Mouse (Mus musculus) heart, embryonic 10.5 days (tissue): ENCODE data around the gene Fgd3. TPM values are rescaled to one million over a fixed set of nuclear protein-coding genes. Genes with fewer than 3 reads are reported as not detected.

Experiments used
- DNase-seq: peaks from one replicate; pipeline ENCODE4 v3.0.0-alpha.2; 2017; ENCODE audit warnings: low spot score
- H3K27ac ChIP-seq: fragments of 300-500 bp; sonication (generic); 2 replicates; pipeline ENCODE4 v1.5.1; 2016; ENCODE audit warnings: mild to moderate bottlenecking
- H3K27me3 ChIP-seq: fragments of 300-500 bp; sonication (generic); 2 replicates; pipeline ENCODE4 v1.6.1; 2016; ENCODE audit warnings: mild to moderate bottlenecking; ENCODE audit not compliant: poor library complexity, insufficient read depth, severe bottlenecking
- H3K36me3 ChIP-seq: fragments of 300-500 bp; sonication (generic); 2 replicates; pipeline ENCODE4 v1.6.1; 2016; ENCODE audit warnings: mild to moderate bottlenecking, moderate library complexity
- H3K4me1 ChIP-seq: fragments of 300-500 bp; sonication (generic); 2 replicates; pipeline ENCODE4 v1.6.1; 2016; ENCODE audit warnings: mild to moderate bottlenecking
- H3K4me3 ChIP-seq: fragments of 300-500 bp; sonication (generic); 2 replicates; pipeline ENCODE4 v1.5.1; 2016; ENCODE audit warnings: mild to moderate bottlenecking, moderate library complexity
- H3K9me3 ChIP-seq: fragments of 300-500 bp; sonication (generic); 2 replicates; pipeline ENCODE4 v1.6.1; 2016; ENCODE audit warnings: mild to moderate bottlenecking, moderate library complexity
- WGBS: fragments of 180-500 bp; shearing (Covaris S2); methylation state at CpG from one replicate; pipeline ENCODE4 v1.1.7; 2016; 5-methylcytosine and 5-hydroxymethylcytosine counted together
- polyA plus RNA-seq: library from polyadenylated mRNA; unstranded; fragments of >200 nt; fragmentation: Nextera tagmentation; extraction: Ambion mirVana; gene quantifications from 2 replicates; pipeline ENCODE4 v1.2.1, GENCODE M21; 2016

The Fgd3 gene
- 0.26 and 0.45 TPM in 2 replicates for polyA plus RNA-seq

DNA sequence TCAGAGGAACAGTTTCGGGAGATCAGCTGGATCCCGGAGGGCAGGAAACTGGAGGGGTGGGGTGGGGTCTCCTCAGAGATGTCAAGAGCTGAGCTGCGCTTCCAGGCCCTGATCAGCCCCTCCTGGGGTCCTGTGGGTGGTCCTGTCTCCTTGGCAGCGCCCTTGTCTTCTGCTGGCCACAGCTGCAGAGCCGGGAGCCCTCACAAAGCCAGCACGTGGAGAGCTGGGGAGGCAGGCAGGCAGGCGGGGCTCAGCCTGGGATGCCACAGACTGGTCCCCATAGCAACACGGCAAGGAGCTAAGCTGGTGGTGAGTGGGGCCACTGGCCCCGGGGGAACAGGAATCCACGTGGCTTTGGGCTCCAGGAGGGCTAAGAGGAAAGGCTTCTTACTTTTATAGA, at the start of gene Fgd3:
Fgd3 (minus strand) TSS at position 272 of the 400 bp plus-strand sequence.
- Histone ChIP-seq H3K9me3 (no peaks in the 10 kb centered on the region), H3K36me3 (no peaks in the 10 kb centered on the region), H3K4me1 (peaks cover 11% of the 10 kb centered on the region), H3K27me3 (no peaks in the 10 kb centered on the region), H3K4me3 (peak within 1 kb of the TSS; percentile 46), H3K27ac (peak within 1 kb of the TSS; percentile 74)
- peak; percentile 83 for DNase-seq
- 7% methylated on average over 10 of the region's 10 CpGs for WGBS

DNA sequence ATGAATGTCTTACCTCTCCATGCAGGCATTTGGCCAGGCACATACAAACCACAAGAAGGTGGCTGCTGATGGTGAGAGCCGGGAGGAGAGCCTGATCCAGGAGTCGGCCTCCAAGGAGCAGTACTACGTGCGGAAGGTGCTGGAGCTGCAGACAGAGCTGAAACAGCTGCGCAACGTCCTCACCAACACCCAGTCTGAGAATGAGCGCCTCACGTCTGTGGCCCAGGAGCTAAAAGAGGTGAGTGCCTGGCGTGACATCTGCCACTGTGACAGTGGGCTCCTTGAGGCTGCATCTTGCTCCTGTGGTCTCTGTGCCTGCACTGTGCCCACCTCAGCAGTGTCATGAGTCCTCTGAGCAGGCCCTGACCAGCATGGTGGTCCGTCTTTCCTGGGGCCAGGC, 49.3 kb upstream of the Fgd3 start:
- H3K36me3 ChIP-seq, result peaks cover 24% of the 10 kb centered on the region
- H3K4me1 ChIP-seq, result peaks cover 73% of the 10 kb centered on the region
- WGBS, result 88% methylated on average over 10 of the region's 10 CpGs
- H3K27me3 ChIP-seq, result no peaks in the 10 kb centered on the region
- H3K9me3 ChIP-seq, result no peaks in the 10 kb centered on the region
- DNase-seq, result no peak
- H3K4me3 ChIP-seq, result no peak overlapping the region
- no peak overlapping the region for H3K27ac ChIP-seq

DNA sequence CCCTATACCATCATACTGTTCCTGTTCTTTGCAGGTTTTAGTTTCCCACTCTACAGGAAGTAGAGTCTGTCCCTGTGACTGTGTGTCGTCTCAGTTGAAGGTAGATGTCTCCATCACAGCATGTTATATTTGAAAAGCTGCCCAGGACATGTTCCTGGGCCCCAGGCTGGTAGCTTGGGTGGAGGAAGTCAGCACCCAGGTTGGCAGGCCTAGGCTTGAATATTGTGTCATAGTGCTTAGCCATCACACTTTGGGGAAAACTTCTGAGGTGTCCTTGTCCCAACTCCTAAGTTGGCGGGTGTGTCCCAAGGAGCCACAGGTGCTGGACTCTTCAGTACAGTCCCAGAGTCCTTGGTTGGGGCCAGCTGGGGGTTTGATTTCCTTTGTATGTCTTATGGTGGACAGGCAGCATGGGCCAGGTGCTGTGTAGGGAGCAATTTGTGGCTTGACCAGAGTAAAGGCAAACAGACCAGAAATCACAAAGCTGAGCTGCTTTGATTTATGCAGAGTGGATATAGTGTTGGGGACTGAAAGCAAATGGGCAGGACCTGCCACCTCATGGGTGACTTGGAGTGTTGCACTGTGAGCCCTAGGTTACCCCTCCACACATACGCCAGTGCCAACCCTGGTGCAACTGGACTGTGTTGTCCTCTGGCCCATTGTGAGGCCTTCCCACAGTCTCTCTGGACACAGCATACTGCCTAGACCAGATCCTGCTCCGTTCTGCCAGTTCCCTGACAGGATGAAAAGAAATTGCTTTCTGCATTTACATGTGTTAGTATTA, 47.7 kb upstream of the Fgd3 start:
- H3K4me3 ChIP-seq, result no peak overlapping the region
- H3K27ac ChIP-seq, result peak overlapping the region; percentile 31; the same call in 1 of the 2 replicates
- H3K36me3 ChIP-seq, result peaks cover 19% of the 10 kb centered on the region
- peaks cover 83% of the 10 kb centered on the region for H3K4me1 ChIP-seq
- 79% methylated on average over 4 of the region's 4 CpGs for WGBS
- DNase-seq, result no peak
- H3K9me3 ChIP-seq, result no peaks in the 10 kb centered on the region
- no peaks in the 10 kb centered on the region for H3K27me3 ChIP-seq

DNA sequence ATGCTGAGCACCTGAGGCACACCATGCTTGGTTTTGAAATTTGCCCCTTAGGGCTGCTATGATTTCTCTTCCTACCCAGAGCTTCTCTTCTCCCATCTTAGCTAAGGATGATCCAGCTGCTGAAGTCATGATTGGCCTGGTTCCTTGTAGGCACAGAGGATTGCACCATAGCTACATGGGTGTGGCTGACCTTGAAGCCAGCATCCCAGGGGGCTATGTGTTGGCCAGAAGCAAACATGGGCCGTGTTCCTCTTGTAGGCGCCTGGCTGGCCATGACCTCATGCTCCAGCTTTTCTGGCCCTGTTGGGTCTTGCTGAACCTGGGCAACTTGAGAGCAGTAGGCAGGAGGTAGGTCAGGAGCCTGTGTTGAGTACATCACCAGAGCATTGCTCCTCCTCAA, 44.6 kb upstream of the Fgd3 start:
- no peaks in the 10 kb centered on the region for H3K27me3 ChIP-seq
- peaks cover 9% of the 10 kb centered on the region for H3K36me3 ChIP-seq
- DNase-seq, result no peak
- peaks cover 82% of the 10 kb centered on the region for H3K4me1 ChIP-seq
- peak overlapping the region; percentile 29; the same call in 1 of the 2 replicates for H3K27ac ChIP-seq
- no peak overlapping the region for H3K4me3 ChIP-seq
- 73% methylated on average over 2 of the region's 2 CpGs for WGBS
- H3K9me3 ChIP-seq, result no peaks in the 10 kb centered on the region

DNA sequence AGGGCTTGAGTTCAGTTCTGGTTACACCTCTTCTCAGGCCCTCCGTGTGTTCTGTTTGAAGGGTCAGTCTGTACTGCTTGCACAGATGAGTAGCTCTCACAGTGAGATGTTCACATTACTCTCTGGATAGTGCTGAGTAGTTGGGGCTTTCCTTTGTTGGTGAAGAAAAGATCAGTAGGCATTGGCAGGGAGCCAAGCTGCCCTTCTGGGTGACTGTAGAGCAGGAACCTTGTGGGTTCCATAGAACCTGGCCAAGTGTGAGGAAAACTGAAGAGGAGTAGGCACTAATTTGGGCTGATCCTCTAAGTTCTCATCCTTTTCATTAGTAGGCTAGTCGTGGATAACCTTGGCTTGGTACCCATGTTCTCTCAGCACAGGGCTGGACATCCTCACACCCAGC, 42.7 kb upstream of the Fgd3 start:
- H3K36me3 ChIP-seq, result peaks cover 7% of the 10 kb centered on the region; the same call in 1 of the 2 replicates
- H3K27me3 ChIP-seq, result no peaks in the 10 kb centered on the region
- 82% methylated on average over 2 of the region's 2 CpGs for WGBS
- H3K4me3 ChIP-seq, result no peak overlapping the region
- H3K27ac ChIP-seq, result peak overlapping the region; percentile 83
- no peak for DNase-seq
- no peaks in the 10 kb centered on the region for H3K9me3 ChIP-seq
- H3K4me1 ChIP-seq, result peaks cover 77% of the 10 kb centered on the region

DNA sequence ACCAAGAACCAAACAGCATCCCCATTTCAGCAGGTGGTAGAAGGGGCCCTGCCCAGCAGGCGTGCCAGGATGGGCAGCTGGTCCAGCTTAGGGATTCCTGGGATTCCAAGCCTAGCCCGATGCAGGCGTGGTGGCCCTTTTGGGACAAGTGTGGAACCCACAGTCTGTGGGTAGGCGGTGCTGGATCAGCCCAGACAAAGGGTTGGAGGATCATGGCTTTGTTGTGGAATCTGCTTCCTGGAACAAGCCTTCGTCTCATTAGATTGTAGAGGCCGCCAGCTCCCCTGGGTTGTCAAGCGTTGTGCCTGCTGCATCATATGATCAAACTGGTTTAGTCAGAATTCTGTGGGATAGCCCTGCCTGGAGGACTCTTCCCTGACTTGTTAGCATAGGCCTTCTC, 42.3 kb upstream of the Fgd3 start:
- DNase-seq, result no peak
- peak overlapping the region; percentile 83 for H3K27ac ChIP-seq
- H3K9me3 ChIP-seq, result no peaks in the 10 kb centered on the region
- H3K36me3 ChIP-seq, result peaks cover 11% of the 10 kb centered on the region; the same call in 1 of the 2 replicates
- peaks cover 73% of the 10 kb centered on the region for H3K4me1 ChIP-seq
- no peaks in the 10 kb centered on the region for H3K27me3 ChIP-seq
- no peak overlapping the region for H3K4me3 ChIP-seq
- WGBS, result 75% methylated on average over 7 of the region's 7 CpGs

DNA sequence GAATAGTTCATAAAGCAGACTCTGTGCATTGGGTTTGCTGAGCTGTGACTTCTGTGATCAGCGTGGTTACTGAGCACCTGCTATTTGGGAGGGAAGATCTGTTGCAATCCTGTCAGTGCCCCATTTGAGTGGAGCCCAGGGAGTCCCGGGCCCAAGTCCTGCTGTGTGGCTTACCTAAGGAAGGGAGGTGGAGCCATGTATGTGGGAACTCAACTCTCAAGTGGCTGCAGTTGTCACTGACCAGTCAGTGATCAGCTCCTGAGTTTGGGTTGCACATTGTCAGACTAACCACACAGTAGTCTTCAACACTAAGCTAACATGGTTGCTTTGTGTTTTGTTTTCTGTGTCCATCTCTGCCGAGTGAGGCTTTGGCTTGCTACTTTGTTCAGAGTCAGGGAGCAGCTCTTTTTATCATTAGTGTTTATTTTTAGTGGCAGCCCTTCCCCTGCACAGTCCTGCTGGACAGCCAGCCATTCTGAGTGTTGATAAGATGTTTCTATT, 40.8 kb upstream of the Fgd3 start:
- H3K27ac ChIP-seq, result peak overlapping the region; percentile 70; the same call in 1 of the 2 replicates
- peaks cover 60% of the 10 kb centered on the region for H3K4me1 ChIP-seq

DNA sequence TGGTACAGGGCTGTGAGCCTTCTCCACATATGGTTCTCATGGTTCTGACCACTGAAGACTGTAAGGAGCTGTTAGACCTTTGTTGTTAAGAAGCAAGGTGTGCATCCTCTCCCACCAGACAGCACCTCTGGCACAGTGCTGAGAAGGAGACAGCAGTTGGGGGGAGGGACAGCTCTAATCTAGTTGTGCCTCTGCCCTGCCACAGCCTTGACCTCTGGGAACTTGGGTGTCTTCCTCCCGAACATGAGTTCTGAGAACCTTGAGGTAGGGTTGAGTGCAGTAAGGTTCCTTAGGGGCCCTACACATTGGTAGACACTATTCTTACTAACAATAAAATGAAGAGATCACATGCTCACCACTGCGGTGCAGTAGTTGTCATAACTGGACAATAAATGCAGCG, 38.1 kb upstream of the Fgd3 start:
- DNase-seq, result no peak
- Histone ChIP-seq H3K4me1 (peaks cover 59% of the 10 kb centered on the region), H3K27me3 (no peaks in the 10 kb centered on the region), H3K9me3 (no peaks in the 10 kb centered on the region), H3K4me3 (no peak overlapping the region), H3K27ac (peak overlapping the region; percentile 22; the same call in 1 of the 2 replicates), H3K36me3 (peaks cover 14% of the 10 kb centered on the region; the same call in 1 of the 2 replicates)
- WGBS, result 90% methylated on average over 3 of the region's 3 CpGs

More for the DNA sequence above, 40.8 kb upstream of the Fgd3 start:
- Histone ChIP-seq H3K27me3 (no peaks in the 10 kb centered on the region), H3K9me3 (no peaks in the 10 kb centered on the region), H3K4me3 (peak overlapping the region; percentile 32), H3K36me3 (peaks cover 14% of the 10 kb centered on the region; the same call in 1 of the 2 replicates)
- no peak for DNase-seq
- 18% methylated on average over 3 of the region's 3 CpGs for WGBS

DNA sequence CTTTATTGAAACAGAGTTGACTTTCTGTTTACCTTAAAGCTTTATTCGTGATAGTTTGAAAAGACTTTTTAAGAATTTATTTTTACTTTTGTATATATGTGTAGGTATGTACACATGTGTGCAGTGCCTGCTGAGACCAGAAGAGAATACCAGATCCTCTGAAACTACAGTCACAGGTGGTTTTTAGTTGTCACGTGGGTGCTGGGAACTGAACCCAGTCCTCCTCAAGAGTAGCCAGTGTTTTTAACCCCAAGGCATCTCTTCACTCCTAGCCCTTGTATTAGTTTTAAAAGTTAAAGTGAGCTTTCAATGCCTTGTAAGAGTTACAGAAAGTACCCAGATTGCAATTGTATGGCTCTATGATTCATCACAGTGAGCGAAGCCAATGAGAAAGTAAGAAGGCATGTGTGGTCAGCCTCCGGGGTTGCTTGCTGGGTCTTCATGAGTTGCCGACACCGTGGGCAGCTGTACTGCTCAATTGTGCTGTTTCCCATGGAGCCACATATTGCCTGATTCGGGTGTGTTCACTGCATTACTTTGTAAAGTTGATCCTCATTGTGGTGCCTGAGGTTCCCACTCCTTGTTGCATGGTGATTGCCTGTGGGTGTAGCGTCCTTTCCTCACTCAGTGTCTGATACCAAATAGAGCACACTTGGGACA, 37.4 kb upstream of the Fgd3 start:
- Histone ChIP-seq H3K4me1 (peaks cover 59% of the 10 kb centered on the region), H3K4me3 (no peak overlapping the region), H3K27me3 (no peaks in the 10 kb centered on the region), H3K27ac (0 out of 2 replicates have a peak overlapping the region, but pooled peaks have one; percentile 22), H3K9me3 (no peaks in the 10 kb centered on the region), H3K36me3 (peaks cover 14% of the 10 kb centered on the region; the same call in 1 of the 2 replicates)
- 91% methylated on average over 8 of the region's 8 CpGs for WGBS
- DNase-seq, result no peak

DNA sequence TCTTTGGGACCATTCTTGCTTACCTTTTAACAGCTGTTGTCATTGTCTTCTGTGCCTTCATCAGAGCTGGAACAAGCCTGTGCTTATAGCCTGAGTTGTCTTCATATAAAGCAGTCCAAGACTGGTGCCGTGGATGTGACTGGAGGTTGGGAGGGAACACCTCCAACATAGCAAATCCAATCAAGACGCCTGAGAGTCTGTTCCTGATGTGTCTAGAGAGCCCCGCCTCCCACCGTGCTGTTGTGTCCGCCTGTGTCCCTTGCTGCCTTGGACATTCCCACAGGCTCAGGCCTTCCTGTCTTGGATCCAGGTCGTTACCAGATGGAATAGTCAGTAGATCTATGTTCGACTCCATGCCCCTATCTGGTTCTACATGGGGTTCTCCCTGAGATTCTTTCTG, 36.0 kb upstream of the Fgd3 start:
- Histone ChIP-seq H3K36me3 (peaks cover 14% of the 10 kb centered on the region; the same call in 1 of the 2 replicates), H3K27me3 (no peaks in the 10 kb centered on the region), H3K4me3 (no peak overlapping the region), H3K4me1 (peaks cover 61% of the 10 kb centered on the region), H3K27ac (no peak overlapping the region), H3K9me3 (no peaks in the 10 kb centered on the region)
- DNase-seq, result no peak
- WGBS, result 85% methylated on average over 7 of the region's 7 CpGs

DNA sequence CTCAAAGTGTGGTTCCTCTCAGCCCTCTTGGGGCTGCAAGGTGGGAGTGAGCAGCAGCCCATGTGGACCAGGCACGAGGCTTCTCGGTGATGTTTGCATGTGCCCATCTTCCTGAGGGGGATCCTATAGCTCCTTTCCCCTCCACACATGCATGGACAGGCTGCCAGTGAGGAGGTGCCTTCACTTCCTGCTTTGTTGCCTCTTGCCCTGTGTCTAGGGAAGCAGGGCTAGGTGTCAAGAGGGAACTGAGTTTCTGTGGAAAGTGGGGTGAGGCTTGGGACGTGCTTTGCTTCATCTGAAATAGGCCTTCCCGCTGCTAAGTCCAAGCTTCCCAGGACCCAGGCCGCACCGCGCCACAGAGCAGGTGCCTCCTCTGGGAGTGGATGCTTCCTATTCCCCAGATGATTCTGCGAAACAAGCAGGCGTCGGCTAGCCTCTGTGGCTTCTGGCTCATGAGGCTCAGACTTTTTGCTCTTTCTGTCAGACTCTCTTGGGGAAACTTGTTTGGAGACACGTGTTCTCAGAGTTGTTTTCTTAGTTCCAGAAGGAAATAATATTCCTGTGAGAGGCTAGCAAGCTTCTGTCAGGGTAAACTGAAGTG, 35.5 kb upstream of the Fgd3 start:
- H3K27me3 ChIP-seq, result no peaks in the 10 kb centered on the region
- H3K27ac ChIP-seq, result peak overlapping the region; percentile 24; the same call in 1 of the 2 replicates
- H3K36me3 ChIP-seq, result peaks cover 14% of the 10 kb centered on the region; the same call in 1 of the 2 replicates
- no peak for DNase-seq
- peaks cover 57% of the 10 kb centered on the region for H3K4me1 ChIP-seq
- no peak overlapping the region for H3K4me3 ChIP-seq
- H3K9me3 ChIP-seq, result no peaks in the 10 kb centered on the region
- WGBS, result 85% methylated on average over 11 of the region's 11 CpGs

DNA sequence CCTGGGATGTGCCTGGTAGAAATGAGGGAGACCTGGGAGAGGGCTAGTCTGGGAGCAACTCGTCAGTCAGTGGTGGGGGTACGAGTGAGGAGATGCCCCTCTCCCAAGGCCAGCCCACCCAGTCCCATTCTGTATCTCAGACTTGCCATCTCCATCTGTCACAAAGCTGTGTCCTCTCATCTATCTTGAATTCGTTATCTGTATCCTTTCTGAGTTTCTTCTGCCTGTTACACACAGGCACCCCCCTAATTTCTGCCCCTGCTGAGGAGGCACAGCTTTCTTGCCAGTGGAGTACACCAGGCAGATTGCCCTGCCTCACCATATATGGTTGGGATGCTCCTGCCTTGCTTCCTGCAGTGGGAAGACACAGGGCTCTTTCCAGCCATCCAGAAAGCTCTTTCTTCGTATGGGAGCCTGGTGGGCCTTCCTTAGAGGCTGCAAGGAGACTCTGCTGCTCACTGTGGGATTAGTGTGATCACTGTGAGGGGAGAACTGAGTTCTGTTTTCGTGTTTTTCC, 33.9 kb upstream of the Fgd3 start:
- no peaks in the 10 kb centered on the region for H3K27me3 ChIP-seq
- no peak overlapping the region for H3K4me3 ChIP-seq
- H3K9me3 ChIP-seq, result no peaks in the 10 kb centered on the region
- no peak overlapping the region for H3K27ac ChIP-seq
- peaks cover 14% of the 10 kb centered on the region; the same call in 1 of the 2 replicates for H3K36me3 ChIP-seq
- 63% methylated on average over 5 of the region's 5 CpGs for WGBS
- peaks cover 60% of the 10 kb centered on the region for H3K4me1 ChIP-seq
- DNase-seq, result no peak
